7 mouse cellular contexts compared by ENCODE assay signal in the genomic region with DNA sequence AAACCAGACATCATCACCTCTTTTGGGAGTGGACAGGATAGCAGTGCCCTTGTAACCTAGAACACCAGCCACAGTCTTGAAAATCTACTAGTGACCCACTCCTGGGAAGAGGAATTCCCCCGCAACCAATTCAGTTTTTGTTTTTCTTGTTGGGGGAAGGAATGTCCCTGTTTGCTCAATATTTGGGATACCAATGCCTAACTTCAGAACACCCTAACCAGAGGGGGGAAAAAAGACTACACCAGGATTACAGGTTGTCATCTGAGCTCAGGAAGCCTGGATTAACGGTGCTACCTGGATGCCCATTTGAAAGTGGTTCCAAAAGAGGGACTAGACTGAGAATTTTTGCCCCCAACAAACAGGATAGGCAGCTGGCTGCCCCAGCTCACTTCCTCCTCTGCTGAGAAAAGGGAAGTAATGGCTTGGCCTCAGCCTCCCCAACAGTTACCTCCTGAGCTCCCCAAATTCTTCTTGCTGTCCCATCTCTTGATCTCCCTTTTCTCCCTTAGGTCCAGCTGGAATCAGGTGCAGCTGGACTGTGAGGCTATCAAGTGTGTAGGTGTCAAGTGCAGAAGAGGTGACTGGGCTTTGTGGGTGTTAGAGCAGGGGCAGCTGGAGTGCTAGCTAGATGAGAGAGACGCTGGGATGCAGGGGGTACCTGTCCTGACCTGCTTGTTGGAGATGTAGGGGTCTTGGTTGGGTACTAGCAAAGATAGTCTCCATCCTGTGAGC. TPM values are rescaled to one million over a fixed set of nuclear protein-coding genes. Genes with fewer than 3 reads are reported as not detected.
DNase-seq lines count a peak whose midpoint lies in the region; ATAC-seq and TF ChIP-seq lines count a peak whose summit lies in the region.

No protein-coding gene starts in this region.

- TF ChIP-seq CTCF in liver, postnatal 0 days (IDR thresholded peaks at IDR 0.05; ENCODE audit: low read depth): no peak

- intact Hi-C loops in left cerebral cortex, postnatal 10 days (cut with DNase I): no loop called here

- H3K9me3 ChIP-seq in heart, embryonic 14.5 days (ENCODE audit: control insufficient read depth, low read length): no peaks in the 10 kb centered on the region
- no peaks in the 10 kb centered on the region for H3K9me3 ChIP-seq in liver, postnatal 0 days (ENCODE audit: low read length)

- peak overlapping the region; percentile 98 for H3K4me2 ChIP-seq in heart, embryonic 14.5 days (ENCODE audit: low read length)
- H3K4me2 ChIP-seq in liver, postnatal 0 days (ENCODE audit: low read depth, low read length): peak overlapping the region; percentile 93

- WGBS in heart, embryonic 14.5 days: 64% methylated on average over 3 of the region's 3 CpGs
- WGBS in liver, postnatal 0 days (ENCODE audit: insufficient replicate concordance): 27% methylated on average over 3 of the region's 3 CpGs

- peak overlapping the region; percentile 66 to 69; a peak in 3 of 4 replicates for H3K4me3 ChIP-seq in heart, embryonic 14.5 days (ENCODE audit: control insufficient read depth in 1 of 2, insufficient read depth in 1 of 2, low read depth in 1 of 2, low read length in 2 of 2)
- H3K4me3 ChIP-seq in liver, postnatal 0 days (ENCODE audit: low read depth, low read length): peak overlapping the region; percentile 63

- H3K36me3 ChIP-seq in heart, embryonic 14.5 days (ENCODE audit: control insufficient read depth, insufficient read depth, low read length): no peaks in the 10 kb centered on the region
- H3K36me3 ChIP-seq in liver, postnatal 0 days (replicated peaks; ENCODE audit: insufficient read depth, low read length): peaks cover 9% of the 10 kb centered on the region

- peaks cover 6 to 11% of the 10 kb centered on the region in 2 experiments for H3K4me1 ChIP-seq in heart, embryonic 14.5 days (ENCODE audit: control insufficient read depth in 2 of 2, insufficient read depth in 2 of 2, low read length in 2 of 2)
- peaks cover 16% of the 10 kb centered on the region for H3K4me1 ChIP-seq in liver, postnatal 0 days (ENCODE audit: insufficient read depth)

- peaks cover 20% of the 10 kb centered on the region; the same call in 1 of the 2 replicates for H3K27me3 ChIP-seq in heart, embryonic 14.5 days (ENCODE audit: control insufficient read depth, insufficient read depth, low read length)
- peaks cover 6% of the 10 kb centered on the region; the same call in 1 of the 2 replicates for H3K27me3 ChIP-seq in liver, postnatal 0 days (ENCODE audit: insufficient read depth, low read length)

- H3K9ac ChIP-seq in heart, embryonic 14.5 days (ENCODE audit: low read length): peak overlapping the region; percentile 79; the same call in 1 of the 2 replicates
- H3K9ac ChIP-seq in liver, postnatal 0 days (replicated peaks): peak overlapping the region; percentile 65

- DNase-seq in spleen, postnatal 36 days (ENCODE audit: low spot score in 2 of 2): peak; percentile 68
- DNase-seq in spleen, adult 12 weeks (ENCODE audit: low spot score): no peak
- DNase-seq in liver, postnatal 0 days: peak; percentile 30
- peak; percentile 48 for DNase-seq in thymus, postnatal 25 days
- no peak for DNase-seq in left cerebral cortex, postnatal 10 days (ENCODE audit: extremely low spot score in 1 of 2, low spot score in 2 of 2)
- no peak for DNase-seq in gastrocnemius, postnatal 4 days (ENCODE audit: low spot score in 2 of 2)

- no peak for ATAC-seq in heart, embryonic 14.5 days (ENCODE audit: insufficient number of reproducible peaks, insufficient read depth, low FRiP score, low read depth)
- ATAC-seq in liver, postnatal 0 days: no peak

- H3K27ac ChIP-seq in heart, embryonic 14.5 days (replicated peaks in 1 of 2; ENCODE audit: control insufficient read depth in 1 of 2, insufficient read depth in 1 of 2, low read depth in 2 of 2, low read length in 2 of 2): no peak overlapping the region
- H3K27ac ChIP-seq in liver, postnatal 0 days (ENCODE audit: low read depth): peak overlapping the region; percentile 20; the same call in 1 of the 2 replicates

- TF ChIP-seq EP300 in liver, postnatal 0 days (IDR thresholded peaks at IDR 0.05; ENCODE audit: low read depth): no peak

RNA-seq across cellular contexts. Expression of gene Nfkbie, which starts 1.2 kb away (rescaled TPM):
- polyA plus RNA-seq in heart, embryonic 14.5 days (2014; fragmentation: Nextera tagmentation; extraction: Ambion mirVana): 2.7 and 2.9 TPM in 2 replicates
- polyA plus RNA-seq in liver, postnatal 0 days (2015; fragmentation: Nextera tagmentation; extraction: Ambion mirVana): 2.8 and 3.0 TPM in 2 replicates
- 1 to 10 TPM; 2.5 to 2.6 TPM for total RNA-seq in left cerebral cortex, postnatal 10 days (2021)
- total RNA-seq in gastrocnemius, postnatal 4 days (2021): 1 to 10 TPM; 3.2 TPM

RNA-seq across cellular contexts. Expression of gene Slc35b2, which starts 7.0 kb away (rescaled TPM):
- 91.3 and 92.4 TPM in 2 replicates for polyA plus RNA-seq in heart, embryonic 14.5 days (2014; fragmentation: Nextera tagmentation; extraction: Ambion mirVana)
- 47.7 and 47.9 TPM in 2 replicates for polyA plus RNA-seq in liver, postnatal 0 days (2015; fragmentation: Nextera tagmentation; extraction: Ambion mirVana)
- 10 to 100 TPM; 43.8 to 46.7 TPM for total RNA-seq in left cerebral cortex, postnatal 10 days (2021)
- total RNA-seq in gastrocnemius, postnatal 4 days (2021): 10 to 100 TPM; 44.4 to 52.7 TPM

RNA-seq across cellular contexts. Expression of gene Tmem151b, which starts 7.2 kb away (rescaled TPM):
- polyA plus RNA-seq in heart, embryonic 14.5 days (2014; fragmentation: Nextera tagmentation; extraction: Ambion mirVana): 0.47 and 0.55 TPM in 2 replicates
- polyA plus RNA-seq in liver, postnatal 0 days (2015; fragmentation: Nextera tagmentation; extraction: Ambion mirVana): 0.13 and 0.19 TPM in 2 replicates
- 100 to 1,000 TPM in 1 of 2 experiments, 10 to 100 TPM in 1; 99.5 to 104 TPM for total RNA-seq in left cerebral cortex, postnatal 10 days (2021)
- total RNA-seq in gastrocnemius, postnatal 4 days (2021): under 1 TPM; 0.15 to 0.29 TPM

RNA-seq across cellular contexts. Expression of gene Hsp90ab1, which starts 16.4 kb away (rescaled TPM):
- polyA plus RNA-seq in heart, embryonic 14.5 days (2014; fragmentation: Nextera tagmentation; extraction: Ambion mirVana): 1,215 and 1,233 TPM in 2 replicates
- 419 and 445 TPM in 2 replicates for polyA plus RNA-seq in liver, postnatal 0 days (2015; fragmentation: Nextera tagmentation; extraction: Ambion mirVana)
- 1,000 to 10,000 TPM; 1,675 to 1,723 TPM for total RNA-seq in left cerebral cortex, postnatal 10 days (2021)
- total RNA-seq in gastrocnemius, postnatal 4 days (2021): 1,000 to 10,000 TPM; 1,179 to 1,260 TPM

RNA-seq across cellular contexts. Expression of gene Tcte1, which starts 33.4 kb away (rescaled TPM):
- 0.28 and 0.39 TPM in 2 replicates for polyA plus RNA-seq in heart, embryonic 14.5 days (2014; fragmentation: Nextera tagmentation; extraction: Ambion mirVana)
- not detected in 2 replicates for polyA plus RNA-seq in liver, postnatal 0 days (2015; fragmentation: Nextera tagmentation; extraction: Ambion mirVana)
- total RNA-seq in left cerebral cortex, postnatal 10 days (2021): 1 to 10 TPM in 1 of 2 experiments, under 1 TPM in 1; 0.45 to 1.0 TPM
- total RNA-seq in gastrocnemius, postnatal 4 days (2021): not detected

Comparison
In these comparisons a context has a peak if more than half of its experiments do, and no peak if none do; other contexts are left out.
1. DNase-seq: peak in spleen, postnatal 36 days (2 of 2), liver, postnatal 0 days (single experiment) and thymus, postnatal 25 days (single experiment); none in spleen, adult 12 weeks (single experiment), left cerebral cortex, postnatal 10 days (0 of 2) and gastrocnemius, postnatal 4 days (0 of 2).
2. RNA of gene Tmem151b, which starts 7.2 kb away (total RNA-seq): 99.5 to 104 TPM in left cerebral cortex, postnatal 10 days; 0.15 to 0.29 TPM in gastrocnemius, postnatal 4 days; every median in the first group is over 10 times any median in the second.